Mouse (Mus musculus) erythroblast, embryonic 14.5 days (primary cell): ENCODE results near the gene Homer2.

Source experiments
- GATA1 ChIP-seq: IDR thresholded peaks from 2 replicates; pipeline ENCODE4 v1.6.1; 2012; ENCODE audit warnings: low read length, inconsistent platforms, mixed read lengths
- TAL1 ChIP-seq: IDR thresholded peaks from 3 replicates; pipeline ENCODE4 v1.6.1; 2012; ENCODE audit warnings: low read length, inconsistent platforms, mixed read lengths

- no peak for TF ChIP-seq GATA1
- TF ChIP-seq TAL1: no peak
These were observed 84.5 kb downstream of the Homer2 start for GRCm38 (mm10) chr7:81622793-81623192.
